ENCODE assay signal across 8 mouse cellular contexts in the genomic region with DNA sequence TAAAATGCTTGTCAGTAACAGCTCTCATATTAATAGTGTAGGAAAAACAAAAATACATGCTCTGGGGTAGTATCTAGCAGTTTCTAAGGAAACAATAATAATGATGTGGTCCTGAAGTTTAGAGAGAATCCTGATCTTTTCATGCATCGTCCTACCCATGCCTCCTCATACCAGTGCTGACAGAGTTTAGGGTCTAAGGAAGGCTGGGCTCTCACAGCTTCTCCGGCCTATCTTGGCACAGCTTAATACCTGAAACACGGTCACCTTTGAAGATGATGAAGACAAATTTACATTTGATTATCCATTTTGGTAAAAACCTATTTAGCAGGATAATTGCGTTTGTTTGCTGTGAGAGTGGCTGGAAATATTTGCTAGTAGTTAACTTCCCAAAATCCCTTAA. TPM values are rescaled to one million over a fixed set of nuclear protein-coding genes. Genes with fewer than 3 reads are reported as not detected.
A peak's percentile ranks its signal among the peaks of the same experiment; 100 is the strongest.
DNase-seq lines count a peak whose midpoint lies in the region; ATAC-seq and TF ChIP-seq lines count a peak whose summit lies in the region.

No protein-coding gene starts in this region.

- 39% methylated on average over 4 of the region's 4 CpGs for WGBS in kidney, postnatal 0 days
- 50% methylated on average over 4 of the region's 4 CpGs for WGBS in hindbrain, embryonic 11.5 days
- 89% methylated on average over 4 of the region's 4 CpGs for WGBS in macrophage (ENCODE audit: missing documents)

- H3K27ac ChIP-seq in kidney, postnatal 0 days: no peak overlapping the region
- peak overlapping the region; percentile 66 for H3K27ac ChIP-seq in hindbrain, embryonic 11.5 days (ENCODE audit: low read depth, low read length)
- H3K27ac ChIP-seq in macrophage: peak overlapping the region; percentile 53

- H3K9me3 ChIP-seq in kidney, postnatal 0 days (replicated peaks; ENCODE audit: low read length): no peaks in the 10 kb centered on the region
- no peaks in the 10 kb centered on the region for H3K9me3 ChIP-seq in hindbrain, embryonic 11.5 days (ENCODE audit: control insufficient read depth, low read length)

- TF ChIP-seq CTCF in kidney, postnatal 0 days (IDR thresholded peaks at IDR 0.05; ENCODE audit: low read depth): no peak

- ATAC-seq in kidney, postnatal 0 days (replicated peaks; ENCODE audit: low FRiP score, low read depth): no peak
- ATAC-seq in hindbrain, embryonic 11.5 days (ENCODE audit: low FRiP score): no peak

- H3K79me2 ChIP-seq in macrophage (ENCODE audit: inconsistent target): no peaks in the 10 kb centered on the region

- peak overlapping the region; percentile 60 for H3K4me2 ChIP-seq in kidney, postnatal 0 days (ENCODE audit: low read length)
- H3K4me2 ChIP-seq in hindbrain, embryonic 11.5 days (replicated peaks; ENCODE audit: low read depth, low read length): peak overlapping the region; percentile 39

- no peaks in the 10 kb centered on the region for H3K27me3 ChIP-seq in kidney, postnatal 0 days (ENCODE audit: insufficient read depth, low read length)
- H3K27me3 ChIP-seq in hindbrain, embryonic 11.5 days (ENCODE audit: control insufficient read depth, insufficient read depth, low read length): no peaks in the 10 kb centered on the region

- H3K9ac ChIP-seq in kidney, postnatal 0 days (ENCODE audit: low read depth, low read length): no peak overlapping the region
- peak overlapping the region; percentile 19; the same call in 1 of the 2 replicates for H3K9ac ChIP-seq in hindbrain, embryonic 11.5 days (ENCODE audit: low read depth, low read length)

- no peak overlapping the region for H3K4me3 ChIP-seq in kidney, postnatal 0 days (replicated peaks; ENCODE audit: low read depth, low read length)
- H3K4me3 ChIP-seq in hindbrain, embryonic 11.5 days (ENCODE audit: low read depth, low read length): peak overlapping the region; percentile 30; the same call in 1 of the 2 replicates
- H3K4me3 ChIP-seq in macrophage (ENCODE audit: inconsistent target): peak overlapping the region; percentile 25; the same call in 1 of the 2 replicates

- intact Hi-C loops in left cerebral cortex, postnatal 10 days (cut with DNase I): no loop called here

- DNase-seq in kidney, postnatal 0 days (ENCODE audit: low spot score): no peak
- DNase-seq in kidney, adult 8-10 months: no peak
- DNase-seq in ZHBTc4 (ENCODE audit: low read depth, low spot score): peak; percentile 62
- DNase-seq in hindbrain, embryonic 11.5 days (ENCODE audit: low spot score): peak; percentile 34
- DNase-seq in left cerebral cortex, postnatal 10 days (ENCODE audit: extremely low spot score in 1 of 2, low spot score in 2 of 2): no peak
- DNase-seq in layer of hippocampus, adult 9-10 months (ENCODE audit: low spot score): no peak
- no peak for DNase-seq in frontal cortex, adult 2 months (ENCODE audit: extremely low spot score in 1 of 2, low spot score in 1 of 2)

- no peaks in the 10 kb centered on the region for H3K36me3 ChIP-seq in kidney, postnatal 0 days (ENCODE audit: insufficient read depth, low read length)
- H3K36me3 ChIP-seq in hindbrain, embryonic 11.5 days (ENCODE audit: control insufficient read depth, insufficient read depth, low read length): no peaks in the 10 kb centered on the region
- no peaks in the 10 kb centered on the region for H3K36me3 ChIP-seq in macrophage (ENCODE audit: inconsistent target)

- H3K4me1 ChIP-seq in kidney, postnatal 0 days (replicated peaks; ENCODE audit: insufficient read depth, low read length): peaks cover 11% of the 10 kb centered on the region
- peaks cover 7% of the 10 kb centered on the region; the same call in 1 of the 2 replicates for H3K4me1 ChIP-seq in hindbrain, embryonic 11.5 days (replicated peaks; ENCODE audit: control insufficient read depth, insufficient read depth, low read length)

RNA-seq across cellular contexts. Expression of a gene that starts 1.4 kb away (rescaled TPM):
- polyA plus RNA-seq in kidney, postnatal 0 days (2015; fragmentation: Nextera tagmentation; extraction: Ambion mirVana): 6.0 and 7.0 TPM in 2 replicates
- 10.7 and 11.3 TPM in 2 replicates for polyA plus RNA-seq in hindbrain, embryonic 11.5 days (2014; fragmentation: Nextera tagmentation; extraction: Ambion mirVana)
- total RNA-seq in macrophage (2018; cell fraction: chromatin; rRNA removed): 10 to 100 TPM in 1 of 26 experiments, 1 to 10 TPM in 6, not detected in 19; 1.6 to 10.1 (median 2.9) TPM
- 10 to 100 TPM in 17 of 26 experiments, 1 to 10 TPM in 9; 3.8 to 42.2 (median 11.9) TPM for total RNA-seq in macrophage (2018; cell fraction: cytosol; rRNA removed)
- total RNA-seq in macrophage (2018; cell fraction: nucleus; rRNA removed): 10 to 100 TPM in 1 of 26 experiments, 1 to 10 TPM in 18, not detected in 7; 1.0 to 25.5 (median 2.5) TPM
- polyA plus RNA-seq in macrophage (2018): not detected in 3 replicates
- 10 to 100 TPM; 13.2 to 15.0 TPM for total RNA-seq in left cerebral cortex, postnatal 10 days (2021)
- 0.24 and 0.46 TPM in 2 replicates for polyA plus RNA-seq in frontal cortex, adult 2 months (2012; rRNA removed)

RNA-seq across cellular contexts. Expression of a gene that starts 2.6 kb away (rescaled TPM):
- polyA plus RNA-seq in kidney, postnatal 0 days (2015; fragmentation: Nextera tagmentation; extraction: Ambion mirVana): 2.1 and 2.2 TPM in 2 replicates
- polyA plus RNA-seq in hindbrain, embryonic 11.5 days (2014; fragmentation: Nextera tagmentation; extraction: Ambion mirVana): 1.4 and 3.0 TPM in 2 replicates
- total RNA-seq in macrophage (2018; cell fraction: chromatin; rRNA removed): 10 to 100 TPM in 5 of 26 experiments, 1 to 10 TPM in 14, not detected in 7; 3.5 to 24.2 (median 7.1) TPM
- total RNA-seq in macrophage (2018; cell fraction: cytosol; rRNA removed): 10 to 100 TPM in 24 of 26 experiments, 1 to 10 TPM in 2; 7.7 to 70.0 (median 21.1) TPM
- total RNA-seq in macrophage (2018; cell fraction: nucleus; rRNA removed): 10 to 100 TPM in 5 of 26 experiments, 1 to 10 TPM in 17, not detected in 4; 2.2 to 42.4 (median 7.3) TPM
- polyA plus RNA-seq in macrophage (2018): not detected in 3 replicates
- 10 to 100 TPM; 25.4 to 26.6 TPM for total RNA-seq in left cerebral cortex, postnatal 10 days (2021)
- polyA plus RNA-seq in frontal cortex, adult 2 months (2012; rRNA removed): 0.74 and 1.3 TPM in 2 replicates

RNA-seq across cellular contexts. Expression of a gene that starts 5.4 kb away (rescaled TPM):
- polyA plus RNA-seq in kidney, postnatal 0 days (2015; fragmentation: Nextera tagmentation; extraction: Ambion mirVana): 33.9 and 41.0 TPM in 2 replicates
- 14.9 and 16.7 TPM in 2 replicates for polyA plus RNA-seq in hindbrain, embryonic 11.5 days (2014; fragmentation: Nextera tagmentation; extraction: Ambion mirVana)
- 100 to 1,000 TPM in 1 of 26 experiments, 10 to 100 TPM in 11, 1 to 10 TPM in 14; 2.2 to 114 (median 8.5) TPM for total RNA-seq in macrophage (2018; cell fraction: chromatin; rRNA removed)
- 100 to 1,000 TPM in 19 of 26 experiments, 10 to 100 TPM in 7; 65.0 to 223 (median 125) TPM for total RNA-seq in macrophage (2018; cell fraction: cytosol; rRNA removed)
- 100 to 1,000 TPM in 2 of 26 experiments, 10 to 100 TPM in 24; 15.9 to 230 (median 37.1) TPM for total RNA-seq in macrophage (2018; cell fraction: nucleus; rRNA removed)
- polyA plus RNA-seq in macrophage (2018): 72.8 to 156 TPM (median 87.8 TPM) in 3 replicates
- total RNA-seq in left cerebral cortex, postnatal 10 days (2021): 10 to 100 TPM; 75.9 to 81.0 TPM
- polyA plus RNA-seq in frontal cortex, adult 2 months (2012; rRNA removed): 40.7 and 52.1 TPM in 2 replicates

RNA-seq across cellular contexts. Expression of a gene that starts 7.0 kb away (rescaled TPM):
- polyA plus RNA-seq in kidney, postnatal 0 days (2015; fragmentation: Nextera tagmentation; extraction: Ambion mirVana): 21.7 and 26.6 TPM in 2 replicates
- 42.5 and 50.0 TPM in 2 replicates for polyA plus RNA-seq in hindbrain, embryonic 11.5 days (2014; fragmentation: Nextera tagmentation; extraction: Ambion mirVana)
- total RNA-seq in macrophage (2018; cell fraction: chromatin; rRNA removed): 10 to 100 TPM in 2 of 26 experiments, 1 to 10 TPM in 9, not detected in 15; 2.9 to 15.3 (median 6.8) TPM
- 10 to 100 TPM in 23 of 26 experiments, 1 to 10 TPM in 3; 6.6 to 66.1 (median 21.8) TPM for total RNA-seq in macrophage (2018; cell fraction: cytosol; rRNA removed)
- total RNA-seq in macrophage (2018; cell fraction: nucleus; rRNA removed): 10 to 100 TPM in 5 of 26 experiments, 1 to 10 TPM in 16, not detected in 5; 3.7 to 37.0 (median 6.6) TPM
- not detected in 3 replicates for polyA plus RNA-seq in macrophage (2018)
- total RNA-seq in left cerebral cortex, postnatal 10 days (2021): 10 to 100 TPM; 43.9 to 44.2 TPM
- polyA plus RNA-seq in frontal cortex, adult 2 months (2012; rRNA removed): 0.82 and 2.8 TPM in 2 replicates

RNA-seq across cellular contexts. Expression of a gene that starts 8.1 kb away (rescaled TPM):
- polyA plus RNA-seq in kidney, postnatal 0 days (2015; fragmentation: Nextera tagmentation; extraction: Ambion mirVana): 5.9 and 8.7 TPM in 2 replicates
- polyA plus RNA-seq in hindbrain, embryonic 11.5 days (2014; fragmentation: Nextera tagmentation; extraction: Ambion mirVana): 6.5 and 10.7 TPM in 2 replicates
- total RNA-seq in macrophage (2018; cell fraction: chromatin; rRNA removed): 10 to 100 TPM in 1 of 26 experiments, 1 to 10 TPM in 2, not detected in 23; 2.2 to 11.6 (median 4.5) TPM
- 10 to 100 TPM in 15 of 26 experiments, 1 to 10 TPM in 11; 2.2 to 40.1 (median 11.7) TPM for total RNA-seq in macrophage (2018; cell fraction: cytosol; rRNA removed)
- 10 to 100 TPM in 1 of 26 experiments, 1 to 10 TPM in 15, not detected in 10; 1.2 to 19.8 (median 2.5) TPM for total RNA-seq in macrophage (2018; cell fraction: nucleus; rRNA removed)
- polyA plus RNA-seq in macrophage (2018): not detected in 3 replicates
- 10 to 100 TPM; 37.4 to 47.0 TPM for total RNA-seq in left cerebral cortex, postnatal 10 days (2021)
- polyA plus RNA-seq in frontal cortex, adult 2 months (2012; rRNA removed): 0.76 and 1.1 TPM in 2 replicates

Comparison
In these comparisons a context has a peak if more than half of its experiments do, and no peak if none do; other contexts are left out.
1. DNase-seq: peak in ZHBTc4 (single experiment) and hindbrain, embryonic 11.5 days (single experiment); none in kidney, postnatal 0 days (single experiment), kidney, adult 8-10 months (0 of 2), left cerebral cortex, postnatal 10 days (0 of 2), layer of hippocampus, adult 9-10 months (single experiment) and frontal cortex, adult 2 months (0 of 2).